Comparison of ENCODE assay signal across 32 mouse cellular contexts in genomic region chr17:3927106-3927505, GRCm38 (mm10).
DNase-seq lines count a peak whose midpoint lies in the region; ATAC-seq and TF ChIP-seq lines count a peak whose summit lies in the region.
"Had no signal": no experiment of that assay in that cellular context is flagged by ENCODE, and none has a peak within 500 bp of the region (broad histone marks: within the 10 kb centered on the region; RNA-seq: fewer than 3 reads in every experiment).

No protein-coding gene starts in this region.

- H3K9me3 ChIP-seq in forebrain, embryonic 15.5 days: no peaks in the 10 kb centered on the region
- H3K9me3 ChIP-seq in forebrain, embryonic 11.5 days (ENCODE audit: control insufficient read depth, low read length): no peaks in the 10 kb centered on the region
- H3K9me3 ChIP-seq in lung, embryonic 14.5 days (ENCODE audit: low read depth, low read length): no peaks in the 10 kb centered on the region
- H3K9me3 ChIP-seq: embryonic facial prominence, embryonic 13.5 days; heart, embryonic 12.5 days; hindbrain, embryonic 13.5 days; limb, embryonic 10.5 days; limb, embryonic 15.5 days; liver, embryonic 13.5 days; lung, embryonic 15.5 days; neural tube, embryonic 12.5 days had no signal

- no peak for TF ChIP-seq POLR2A in lung, adult 2 months (IDR thresholded peaks at IDR 0.05; ENCODE audit: borderline replicate concordance, extremely low read depth, low read depth, low read length)

- 0 out of 2 replicates have a peak, but pooled peaks have one; percentile 19 for ATAC-seq in forebrain, embryonic 15.5 days (replicated peaks)
- ATAC-seq in forebrain, embryonic 11.5 days (replicated peaks; ENCODE audit: low FRiP score): no peak
- ATAC-seq in lung, embryonic 14.5 days (ENCODE audit: insufficient read depth): no peak
- ATAC-seq: CD4-positive, CD25-positive, alpha-beta regulatory T cell, adult 4 months; forebrain, embryonic 16.5 days; inflammation-experienced regulatory T-cells, adult 6 months; midbrain, embryonic 16.5 days had no signal

- no peaks in the 10 kb centered on the region for H3K36me3 ChIP-seq in forebrain, embryonic 15.5 days
- H3K36me3 ChIP-seq in forebrain, embryonic 11.5 days (ENCODE audit: control insufficient read depth, insufficient read depth, low read length): no peaks in the 10 kb centered on the region
- H3K36me3 ChIP-seq in lung, embryonic 14.5 days (ENCODE audit: insufficient read depth): no peaks in the 10 kb centered on the region
- H3K36me3 ChIP-seq: embryonic facial prominence, embryonic 13.5 days; heart, embryonic 12.5 days; hindbrain, embryonic 13.5 days; limb, embryonic 10.5 days; limb, embryonic 15.5 days; liver, embryonic 13.5 days; lung, embryonic 15.5 days; neural tube, embryonic 12.5 days had no signal

- no peak for TF ChIP-seq CTCF in lung, embryonic 14.5 days (IDR thresholded peaks at IDR 0.05; ENCODE audit: low read depth)
- no peak for TF ChIP-seq CTCF in lung, adult 2 months (IDR thresholded peaks at IDR 0.05; ENCODE audit: insufficient read depth, low read length)

- H3K4me3 ChIP-seq in forebrain, embryonic 15.5 days: no peak overlapping the region
- H3K4me3 ChIP-seq in forebrain, embryonic 11.5 days (ENCODE audit: low read depth, low read length): no peak overlapping the region
- H3K4me3 ChIP-seq in lung, embryonic 14.5 days (ENCODE audit: low read depth, low read length): no peak overlapping the region
- H3K4me3 ChIP-seq in lung, adult 2 months (replicated peaks; ENCODE audit: extremely low read depth, low read depth, low read length): no peak overlapping the region
- H3K4me3 ChIP-seq: embryonic facial prominence, embryonic 13.5 days; erythroblast, embryonic 14.5 days; heart, adult 2 months; heart, embryonic 12.5 days; hindbrain, embryonic 13.5 days; limb, embryonic 10.5 days; limb, embryonic 15.5 days; liver, embryonic 13.5 days; lung, embryonic 15.5 days; myocyte; neural tube, embryonic 12.5 days had no signal

- no peak overlapping the region for H3K27ac ChIP-seq in forebrain, embryonic 15.5 days (replicated peaks)
- H3K27ac ChIP-seq in forebrain, embryonic 11.5 days (ENCODE audit: low read depth, low read length): no peak overlapping the region
- no peak overlapping the region for H3K27ac ChIP-seq in lung, embryonic 14.5 days (ENCODE audit: low read depth)
- H3K27ac ChIP-seq: embryonic facial prominence, embryonic 13.5 days; heart, adult 2 months; hindbrain, embryonic 13.5 days; limb, embryonic 10.5 days; limb, embryonic 15.5 days; liver, embryonic 13.5 days; lung, embryonic 15.5 days; macrophage; neural tube, embryonic 12.5 days had no signal

- 0 out of 2 replicates have a peak, but pooled peaks cover 7% of the 10 kb centered on the region for H3K4me1 ChIP-seq in forebrain, embryonic 15.5 days
- no peaks in the 10 kb centered on the region for H3K4me1 ChIP-seq in forebrain, embryonic 11.5 days (replicated peaks; ENCODE audit: control insufficient read depth, insufficient read depth, low read length)
- H3K4me1 ChIP-seq in lung, embryonic 14.5 days (ENCODE audit: insufficient read depth): no peaks in the 10 kb centered on the region
- no peaks in the 10 kb centered on the region for H3K4me1 ChIP-seq in lung, adult 2 months (ENCODE audit: control insufficient read depth, insufficient read depth, low read length)
- H3K4me1 ChIP-seq: embryonic facial prominence, embryonic 13.5 days; heart, embryonic 12.5 days; hindbrain, embryonic 13.5 days; limb, embryonic 10.5 days; limb, embryonic 15.5 days; liver, embryonic 13.5 days; neural tube, embryonic 12.5 days had no signal

- no peaks in the 10 kb centered on the region for H3K27me3 ChIP-seq in forebrain, embryonic 15.5 days
- H3K27me3 ChIP-seq in forebrain, embryonic 11.5 days (ENCODE audit: control insufficient read depth, insufficient read depth, low read length): no peaks in the 10 kb centered on the region
- H3K27me3 ChIP-seq in lung, embryonic 14.5 days (ENCODE audit: insufficient read depth, low read length): no peaks in the 10 kb centered on the region
- H3K27me3 ChIP-seq: embryonic facial prominence, embryonic 13.5 days; heart, embryonic 12.5 days; hindbrain, embryonic 13.5 days; limb, embryonic 15.5 days; liver, embryonic 13.5 days; lung, embryonic 15.5 days; neural tube, embryonic 12.5 days had no signal

- no peak overlapping the region for H3K9ac ChIP-seq in forebrain, embryonic 15.5 days (replicated peaks)
- no peak overlapping the region for H3K9ac ChIP-seq in forebrain, embryonic 11.5 days (ENCODE audit: low read length)
- H3K9ac ChIP-seq in lung, embryonic 14.5 days: no peak overlapping the region
- H3K9ac ChIP-seq: embryonic facial prominence, embryonic 13.5 days; heart, embryonic 12.5 days; hindbrain, embryonic 13.5 days; limb, embryonic 15.5 days; liver, embryonic 13.5 days; lung, embryonic 15.5 days; neural tube, embryonic 12.5 days had no signal

- H3K4me2 ChIP-seq in forebrain, embryonic 15.5 days (replicated peaks): no peak overlapping the region
- H3K4me2 ChIP-seq in forebrain, embryonic 11.5 days (ENCODE audit: low read depth, low read length, severe bottlenecking): no peak overlapping the region
- H3K4me2 ChIP-seq in lung, embryonic 14.5 days: no peak overlapping the region
- H3K4me2 ChIP-seq: embryonic facial prominence, embryonic 13.5 days; heart, embryonic 12.5 days; hindbrain, embryonic 13.5 days; limb, embryonic 15.5 days; liver, embryonic 13.5 days; lung, embryonic 15.5 days; neural tube, embryonic 12.5 days had no signal

- 32% methylated on average over 4 of the region's 4 CpGs for WGBS in forebrain, embryonic 15.5 days
- whole genome bisulfite sequencing in forebrain, embryonic 11.5 days: 87% methylated on average over 4 of the region's 4 CpGs
- 69% methylated on average over 4 of the region's 4 CpGs for WGBS in lung, embryonic 14.5 days
- WGBS in lung, adult 2 months: 64% methylated on average over 4 of the region's 4 CpGs

- DNase-seq in forebrain, embryonic 11.5 days (ENCODE audit: low spot score): no peak
- DNase-seq in lung, embryonic 14.5 days: peak; percentile 12
- no peak for DNase-seq in lung, adult 2 months
- DNase-seq in right cerebral cortex, postnatal 14 days: peak; percentile 8
- DNase-seq in right cerebral cortex, postnatal 25 days: no peak
- no peak for DNase-seq in embryo, embryonic 10.5 days (ENCODE audit: low spot score)
- DNase-seq: adrenal gland, postnatal 25 days; cerebellum, adult 8-10 months; cerebellum, postnatal 36 days; embryo, embryonic 11 days; heart, adult 2 months; heart, postnatal 4 days; kidney, adult 11 months; kidney, postnatal 25 days; liver, embryonic 13.5 days; right cerebral cortex, adult 18-20 months; thymus, postnatal 4 days had no signal

Comparison
In these comparisons a context has a peak if more than half of its experiments do, and no peak if none do; other contexts are left out.
1. DNase-seq: peak in lung, embryonic 14.5 days (single experiment) and right cerebral cortex, postnatal 14 days (single experiment); none in forebrain, embryonic 11.5 days (single experiment), lung, adult 2 months (single experiment), right cerebral cortex, postnatal 25 days (single experiment) and embryo, embryonic 10.5 days (single experiment).